ENCODE assay signal across 8 mouse cellular contexts in the genomic region with DNA sequence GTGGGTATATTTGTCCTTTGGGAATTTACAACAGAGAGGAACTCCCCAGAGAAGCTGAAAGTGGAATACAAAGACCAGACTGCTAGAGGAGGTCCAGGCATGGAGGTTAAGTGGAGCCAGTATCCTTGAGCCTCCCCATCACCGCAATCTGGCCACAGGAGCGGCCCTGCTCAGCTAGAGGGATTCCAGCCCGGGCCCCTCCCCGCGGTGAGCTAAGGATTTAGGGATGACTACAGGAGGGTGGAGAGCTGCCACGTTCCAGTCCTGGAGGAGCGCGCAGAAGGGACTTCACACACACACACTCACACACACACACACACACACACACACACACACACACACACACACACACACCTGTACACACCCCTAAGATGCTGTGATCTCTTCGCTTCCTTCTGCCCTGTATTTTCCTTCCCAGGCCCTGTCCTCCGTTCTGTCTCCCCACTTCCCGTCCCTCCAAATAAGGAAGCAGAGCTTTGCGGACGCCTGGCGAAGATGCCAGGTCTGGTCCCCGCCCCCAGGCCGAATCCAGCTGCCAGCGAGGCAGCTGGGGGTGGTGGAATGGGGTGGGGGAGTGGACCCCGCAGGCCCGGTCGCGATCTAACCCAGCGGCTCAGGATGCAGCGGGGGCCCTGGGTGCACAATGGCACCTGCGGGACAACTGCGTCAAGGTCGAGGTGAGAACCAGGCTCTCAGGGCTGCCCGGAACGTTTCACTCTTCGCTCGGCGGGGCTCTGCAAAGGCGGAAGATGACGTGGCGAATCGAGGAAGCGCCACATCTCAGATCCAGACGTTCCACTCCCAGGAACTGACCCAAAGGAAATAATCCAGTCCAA.
DNase-seq lines count a peak whose midpoint lies in the region; ATAC-seq lines count a peak whose summit lies in the region.

No protein-coding gene starts in this region.

- peak overlapping the region; percentile 98 for H3K9ac ChIP-seq in intestine, embryonic 16.5 days (ENCODE audit: low read depth, low read length)

- WGBS in intestine, embryonic 16.5 days: under 1% methylated on average over 37 of the region's 37 CpGs
- WGBS in midbrain, embryonic 10.5 days: under 1% methylated on average over 37 of the region's 37 CpGs

- no peaks in the 10 kb centered on the region for H3K36me3 ChIP-seq in intestine, embryonic 16.5 days (ENCODE audit: control insufficient read depth, insufficient read depth, low read length)
- no peaks in the 10 kb centered on the region for H3K36me3 ChIP-seq in midbrain, embryonic 10.5 days

- H3K4me1 ChIP-seq in intestine, embryonic 16.5 days (ENCODE audit: control insufficient read depth, insufficient read depth, low read length): peaks cover 47% of the 10 kb centered on the region
- H3K4me1 ChIP-seq in midbrain, embryonic 10.5 days: peaks cover 30% of the 10 kb centered on the region

- H3K9me3 ChIP-seq in intestine, embryonic 16.5 days (ENCODE audit: control insufficient read depth, low read length): no peaks in the 10 kb centered on the region
- no peaks in the 10 kb centered on the region for H3K9me3 ChIP-seq in midbrain, embryonic 10.5 days (replicated peaks)

- peak overlapping the region; percentile 75 for H3K4me3 ChIP-seq in intestine, embryonic 16.5 days (ENCODE audit: low read length)
- peak overlapping the region; percentile 74 for H3K4me3 ChIP-seq in midbrain, embryonic 10.5 days

- H3K4me2 ChIP-seq in intestine, embryonic 16.5 days (ENCODE audit: low read depth, low read length): peak overlapping the region; percentile 56

- no peaks in the 10 kb centered on the region for H3K27me3 ChIP-seq in intestine, embryonic 16.5 days (replicated peaks; ENCODE audit: control insufficient read depth, insufficient read depth, low read length)
- peaks cover 61% of the 10 kb centered on the region for H3K27me3 ChIP-seq in midbrain, embryonic 10.5 days (ENCODE audit: low read depth, poor library complexity, severe bottlenecking)

- intact Hi-C loops in left cerebral cortex, postnatal 4 days (cut with DNase I): loop anchor here (10.0 kb wide), 1 partner anchor 150 kb away; a partner anchor contains a TSS

- peak; percentile 80 for ATAC-seq in intestine, embryonic 16.5 days

- peak; percentile 69 to 75 for DNase-seq in adrenal gland, adult 18-20 months (ENCODE audit: low spot score in 2 of 2)
- DNase-seq in embryo, embryonic 11.5 days (ENCODE audit: low read depth, low spot score): peak; percentile 48
- peak; percentile 24 for DNase-seq in gonadal fat pad, adult 2 months (ENCODE audit: low read depth)
- DNase-seq in left cerebral cortex, postnatal 4 days: peak; percentile 58
- DNase-seq in midbrain, embryonic 10.5 days (ENCODE audit: low spot score): peak; percentile 68
- DNase-seq in right cerebral cortex, postnatal 36 days (ENCODE audit: low spot score in 2 of 2): peak; percentile 71 to 73
- peak; percentile 81 to 83 for DNase-seq in urinary bladder, postnatal 4 days (ENCODE audit: low spot score in 2 of 2)

- peak overlapping the region; percentile 100 for H3K27ac ChIP-seq in intestine, embryonic 16.5 days (ENCODE audit: low read length)
- H3K27ac ChIP-seq in midbrain, embryonic 10.5 days (replicated peaks): peak overlapping the region; percentile 84

Comparison
In these comparisons a context has a peak if more than half of its experiments do, and no peak if none do; other contexts are left out.
1. Peak in every context shown above with its lines: DNase-seq, ATAC-seq, H3K4me3 ChIP-seq and H3K27ac ChIP-seq.
2. DNase-seq: peak in every context shown above with its lines; median percentile 82 in urinary bladder, postnatal 4 days; 72 in adrenal gland, adult 18-20 months; 72 in right cerebral cortex, postnatal 36 days; 68 in midbrain, embryonic 10.5 days; 58 in left cerebral cortex, postnatal 4 days; 48 in embryo, embryonic 11.5 days; 24 in gonadal fat pad, adult 2 months.